ENCODE assay signal across 34 mouse cellular contexts in the genomic region with DNA sequence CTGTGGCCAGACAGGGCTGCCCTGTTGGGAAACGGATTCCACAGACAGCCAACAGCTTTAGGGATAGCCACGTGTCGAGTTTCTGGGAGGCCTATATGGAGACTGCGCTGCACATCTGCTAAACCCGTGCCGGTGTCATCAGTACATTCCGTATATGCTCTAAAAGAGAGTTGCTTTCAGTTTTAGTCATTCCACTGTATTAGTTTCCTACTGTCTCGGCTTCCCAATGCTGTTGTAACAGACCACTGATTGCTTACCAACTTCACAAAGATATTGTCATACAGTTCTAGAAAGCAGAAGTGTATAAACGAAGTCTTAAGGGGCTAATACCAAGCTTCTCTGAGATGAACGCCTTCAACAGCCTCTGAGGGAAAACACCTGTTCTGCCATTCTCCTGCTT.
"Had no signal": no experiment of that assay in that cellular context is flagged by ENCODE, and none has a peak within 500 bp of the region (broad histone marks: within the 10 kb centered on the region; RNA-seq: fewer than 3 reads in every experiment).

No protein-coding gene starts in this region.

- H3K4me1 ChIP-seq: heart, embryonic 12.5 days; heart, embryonic 13.5 days; heart, embryonic 15.5 days; hindbrain, embryonic 10.5 days; hindbrain, embryonic 12.5 days; hindbrain, embryonic 13.5 days; hindbrain, embryonic 15.5 days; intestine, embryonic 15.5 days; kidney, embryonic 15.5 days had no signal

- H3K27ac ChIP-seq: heart, embryonic 13.5 days; heart, embryonic 15.5 days; hindbrain, embryonic 10.5 days; hindbrain, embryonic 12.5 days; hindbrain, embryonic 13.5 days; hindbrain, embryonic 14.5 days; hindbrain, embryonic 15.5 days; hindbrain, postnatal 0 days; intestine, embryonic 15.5 days; kidney, embryonic 15.5 days; kidney, postnatal 0 days; layer of hippocampus, adult 2 months; left cerebral cortex, adult 2 months had no signal

- DNase-seq: heart, postnatal 10 days; heart, postnatal 14 days; heart, postnatal 36 days; heart, postnatal 4 days; kidney, adult 11 months; kidney, adult 18-20 months; kidney, adult 2 months; kidney, adult 8-10 months; kidney, adult 9 months; kidney, postnatal 10 days; kidney, postnatal 14 days; kidney, postnatal 36 days; kidney, postnatal 4 days; layer of hippocampus, adult 9-11 months; layer of hippocampus, postnatal 36 days had no signal

- H3K27me3 ChIP-seq: heart, embryonic 12.5 days; heart, embryonic 13.5 days; heart, embryonic 15.5 days; hindbrain, embryonic 12.5 days; hindbrain, embryonic 13.5 days; hindbrain, embryonic 15.5 days; intestine, embryonic 15.5 days; kidney, embryonic 15.5 days had no signal

- H3K9ac ChIP-seq: heart, embryonic 12.5 days; heart, embryonic 13.5 days; heart, embryonic 15.5 days; hindbrain, embryonic 12.5 days; hindbrain, embryonic 13.5 days; hindbrain, embryonic 14.5 days; hindbrain, embryonic 15.5 days; intestine, embryonic 15.5 days; kidney, embryonic 15.5 days had no signal

- ATAC-seq: hindbrain, embryonic 16.5 days; hindbrain, postnatal 0 days; inflammation-experienced regulatory T-cells, adult 6 months; intestine, embryonic 15.5 days; intestine, embryonic 16.5 days; intestine, postnatal 0 days had no signal

- H3K9me3 ChIP-seq: heart, embryonic 12.5 days; heart, embryonic 13.5 days; heart, embryonic 15.5 days; hindbrain, embryonic 10.5 days; hindbrain, embryonic 12.5 days; hindbrain, embryonic 13.5 days; hindbrain, embryonic 15.5 days; intestine, embryonic 15.5 days; kidney, embryonic 15.5 days had no signal

- H3K4me2 ChIP-seq: heart, embryonic 11.5 days; heart, embryonic 12.5 days; heart, embryonic 13.5 days; heart, embryonic 15.5 days; hindbrain, embryonic 12.5 days; hindbrain, embryonic 13.5 days; hindbrain, embryonic 14.5 days; hindbrain, embryonic 15.5 days; intestine, embryonic 15.5 days; kidney, embryonic 15.5 days had no signal

- H3K4me3 ChIP-seq: heart, embryonic 12.5 days; heart, embryonic 13.5 days; heart, embryonic 15.5 days; hindbrain, embryonic 10.5 days; hindbrain, embryonic 12.5 days; hindbrain, embryonic 13.5 days; hindbrain, embryonic 15.5 days; intestine, embryonic 15.5 days; kidney, embryonic 15.5 days; layer of hippocampus, adult 2 months; left cerebral cortex, adult 2 months had no signal

- H3K36me3 ChIP-seq: heart, embryonic 12.5 days; heart, embryonic 13.5 days; heart, embryonic 15.5 days; hindbrain, embryonic 10.5 days; hindbrain, embryonic 12.5 days; hindbrain, embryonic 13.5 days; hindbrain, embryonic 15.5 days; intestine, embryonic 15.5 days; kidney, embryonic 15.5 days had no signal
